ENCODE assay signal across 14 mouse cellular contexts in the genomic region with DNA sequence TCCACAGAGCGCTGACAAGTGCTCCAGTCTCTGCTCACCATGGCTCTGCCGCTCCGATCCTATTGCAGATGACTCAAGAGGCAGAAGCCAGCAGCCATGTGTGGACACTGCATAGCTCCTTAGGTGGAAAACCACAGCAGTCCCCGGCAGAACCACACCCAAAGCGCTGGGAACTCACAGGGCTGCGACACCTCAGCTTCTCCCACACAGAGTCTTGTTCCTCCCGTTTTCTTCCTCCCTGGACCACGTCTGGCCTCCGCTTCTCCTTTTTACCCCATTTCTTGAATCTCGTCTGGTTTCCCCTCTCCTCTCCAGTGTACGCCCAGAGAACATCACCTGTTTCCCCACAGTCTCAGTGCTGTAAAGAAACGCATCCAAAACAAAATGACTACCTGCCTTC. TPM values are rescaled to one million over a fixed set of nuclear protein-coding genes. Genes with fewer than 3 reads are reported as not detected.
"Had no signal": no experiment of that assay in that cellular context is flagged by ENCODE, and none has a peak within 500 bp of the region (broad histone marks: within the 10 kb centered on the region; RNA-seq: fewer than 3 reads in every experiment).

No protein-coding gene starts in this region.

- ATAC-seq: lung, postnatal 0 days had no signal

- H3K27ac ChIP-seq: left cerebral cortex, adult 2 months; liver, embryonic 15.5 days; macrophage; neural tube, embryonic 13.5 days had no signal

- DNase-seq: kidney, adult 8-10 months; kidney, postnatal 25 days; lung, adult 2 months; midbrain, embryonic 14.5 days; retina, postnatal 1 day; right cerebral cortex, postnatal 4 days; spleen, adult 18-20 months; thymus, postnatal 36 days had no signal

- H3K4me3 ChIP-seq: left cerebral cortex, adult 2 months; liver, embryonic 15.5 days; neural tube, embryonic 13.5 days had no signal

- H3K36me3 ChIP-seq: liver, embryonic 15.5 days; neural tube, embryonic 13.5 days had no signal

- H3K9ac ChIP-seq: liver, embryonic 15.5 days; neural tube, embryonic 13.5 days had no signal

- H3K9me3 ChIP-seq: liver, embryonic 15.5 days; neural tube, embryonic 13.5 days had no signal

- H3K27me3 ChIP-seq: neural tube, embryonic 13.5 days had no signal

- H3K4me2 ChIP-seq: liver, embryonic 11.5 days; liver, embryonic 15.5 days; neural tube, embryonic 13.5 days had no signal

RNA-seq across cellular contexts. Expression of gene Epcam, which starts 19.0 kb away (rescaled TPM):
- polyA plus RNA-seq: macrophage had no signal
